In genomic region chr1:131454386-131454785, GRCm38 (mm10) we compare ENCODE assay signal across 22 mouse cellular contexts.
A peak's percentile ranks its signal among the peaks of the same experiment; 100 is the strongest.
DNase-seq lines count a peak whose midpoint lies in the region; ATAC-seq and TF ChIP-seq lines count a peak whose summit lies in the region.
"Had no signal": no experiment of that assay in that cellular context is flagged by ENCODE, and none has a peak within 500 bp of the region (broad histone marks: within the 10 kb centered on the region; RNA-seq: fewer than 3 reads in every experiment).

No protein-coding gene starts in this region.

- TF ChIP-seq EP300 in liver, embryonic 14.5 days (IDR thresholded peaks at IDR 0.05; ENCODE audit: low read depth), result no peak

- H3K4me1 ChIP-seq in liver, embryonic 14.5 days (replicated peaks; ENCODE audit: control insufficient read depth in 2 of 2, insufficient read depth in 2 of 2, low read length in 1 of 2), result peaks cover 4 to 9% of the 10 kb centered on the region in 2 experiments; a peak in 2 of 4 replicates

- H3K4me3 ChIP-seq in layer of hippocampus, adult 2 months, result no peak overlapping the region
- H3K4me3 ChIP-seq in liver, embryonic 14.5 days (ENCODE audit: insufficient read depth in 1 of 2, low read depth in 2 of 2, low read length in 2 of 2), result no peak overlapping the region
- H3K4me3 ChIP-seq: forebrain, embryonic 12.5 days; forebrain, embryonic 15.5 days; heart, adult 2 months; heart, embryonic 10.5 days; heart, embryonic 13.5 days had no signal

- WGBS in liver, embryonic 14.5 days (ENCODE audit: insufficient replicate concordance), result 50% methylated on average over 2 of the region's 2 CpGs

- ATAC-seq in erythroblast, adult 5-6 weeks (replicated peaks; ENCODE audit: low FRiP score, poor library complexity, severe bottlenecking), result peak; percentile 69; the same call in 1 of the 2 replicates
- peak; percentile 66 for ATAC-seq in liver, embryonic 14.5 days (ENCODE audit: insufficient read depth)
- ATAC-seq: activated CD4-positive, CD25-positive, alpha-beta regulatory T cell, adult 4 months; forebrain, embryonic 15.5 days; hindbrain, postnatal 0 days had no signal

- no peak for DNase-seq in layer of hippocampus, adult 2 months (ENCODE audit: low spot score in 2 of 2)
- DNase-seq in layer of hippocampus, adult 8-10 months (ENCODE audit: low spot score in 2 of 2), result no peak
- no peak for DNase-seq in liver, embryonic 14.5 days (ENCODE audit: low read depth in 3 of 3, low spot score in 3 of 3)
- DNase-seq in natural killer cell, adult 2 months (ENCODE audit: low spot score in 2 of 2), result no peak
- no peak for DNase-seq in urinary bladder, postnatal 14 days (ENCODE audit: low spot score)
- DNase-seq: adrenal gland, adult 8-10 months; adrenal gland, postnatal 36 days; cerebellum, adult 18-20 months; cerebellum, adult 9-10 months; cerebellum, postnatal 14 days; gastrocnemius, postnatal 36 days; heart, adult 2 months; heart, postnatal 14 days; heart, postnatal 4 days had no signal

- no peak overlapping the region for H3K9ac ChIP-seq in liver, embryonic 14.5 days (replicated peaks)
- H3K9ac ChIP-seq: forebrain, embryonic 12.5 days; forebrain, embryonic 15.5 days; heart, embryonic 13.5 days; hindbrain, embryonic 14.5 days had no signal

- no peaks in the 10 kb centered on the region for H3K27me3 ChIP-seq in liver, embryonic 14.5 days (ENCODE audit: control insufficient read depth, insufficient read depth, low read length)
- H3K27me3 ChIP-seq: forebrain, embryonic 12.5 days; forebrain, embryonic 15.5 days; heart, embryonic 13.5 days had no signal

- H3K9me3 ChIP-seq in liver, embryonic 14.5 days (ENCODE audit: control insufficient read depth, low read length), result no peaks in the 10 kb centered on the region
- H3K9me3 ChIP-seq: forebrain, embryonic 12.5 days; forebrain, embryonic 15.5 days; heart, embryonic 10.5 days; heart, embryonic 13.5 days had no signal

- H3K36me3 ChIP-seq in liver, embryonic 14.5 days (replicated peaks; ENCODE audit: control insufficient read depth, insufficient read depth, low read depth), result no peaks in the 10 kb centered on the region
- H3K36me3 ChIP-seq: forebrain, embryonic 12.5 days; forebrain, embryonic 15.5 days; heart, embryonic 13.5 days had no signal

- peak overlapping the region; percentile 52; the same call in 1 of the 2 replicates for H3K27ac ChIP-seq in layer of hippocampus, adult 2 months
- H3K27ac ChIP-seq in liver, embryonic 14.5 days, result no peak overlapping the region
- H3K27ac ChIP-seq: forebrain, embryonic 12.5 days; forebrain, embryonic 15.5 days; heart, adult 2 months; heart, embryonic 10.5 days; heart, embryonic 13.5 days; hindbrain, embryonic 14.5 days; hindbrain, postnatal 0 days had no signal

- H3K4me2 ChIP-seq in liver, embryonic 14.5 days (ENCODE audit: low read depth), result no peak overlapping the region
- H3K4me2 ChIP-seq: forebrain, embryonic 12.5 days; forebrain, embryonic 15.5 days; heart, embryonic 13.5 days; hindbrain, embryonic 14.5 days had no signal

- TF ChIP-seq CTCF in layer of hippocampus, adult 2 months (conservative IDR thresholded peaks at IDR 0.05), result no peak
- TF ChIP-seq CTCF in liver, embryonic 14.5 days (IDR thresholded peaks at IDR 0.05; ENCODE audit: low read depth), result no peak
